Mouse (Mus musculus): ENCODE results near the gene Idh3b. TPM values are rescaled to one million over a fixed set of nuclear protein-coding genes. Genes with fewer than 3 reads are reported as not detected.

Idh3b gene
- polyA plus RNA-seq, 1 experiment from 2014 or later, result 165 TPM

GRCm38 (mm10) chr2:130291434-130291833 is 7.1 kb upstream of the Idh3b start:
- Histone ChIP-seq H3K27me3 (peaks cover 7% of the 10 kb centered on the region; the same call in 1 of the 2 replicates), H3K4me1 (replicated peaks) (peaks cover 35% of the 10 kb centered on the region), H3K4me3 (replicated peaks) (no peak overlapping the region), H3K36me3 (no peaks in the 10 kb centered on the region), H3K4me2 (replicated peaks) (peak overlapping the region; percentile 26; the same call in 1 of the 2 replicates), H3K27ac (no peak overlapping the region), H3K9me3 (no peaks in the 10 kb centered on the region), H3K9ac (replicated peaks) (no peak overlapping the region)
- ATAC-seq, result peak; percentile 41; the same call in 1 of the 2 replicates
- WGBS, result 24% methylated on average over 8 of the region's 8 CpGs

GRCm38 (mm10) chr2:130289086-130289485 is 4.7 kb upstream of the Idh3b start:
- no peaks in the 10 kb centered on the region for H3K36me3 ChIP-seq
- H3K4me1 ChIP-seq (replicated peaks), result peaks cover 29% of the 10 kb centered on the region
- H3K9me3 ChIP-seq, result no peaks in the 10 kb centered on the region
- H3K27ac ChIP-seq, result no peak overlapping the region
- H3K9ac ChIP-seq (replicated peaks), result no peak overlapping the region
- H3K4me3 ChIP-seq (replicated peaks), result no peak overlapping the region
- peaks cover under 1% of the 10 kb centered on the region; the same call in 1 of the 2 replicates for H3K27me3 ChIP-seq
- H3K4me2 ChIP-seq (replicated peaks), result no peak overlapping the region
- WGBS, result 65% methylated on average over 4 of the region's 4 CpGs
- ATAC-seq, result no peak

- H3K9me3 ChIP-seq, result no peaks in the 10 kb centered on the region
- H3K4me3 ChIP-seq (replicated peaks), result no peak overlapping the region
- H3K27me3 ChIP-seq, result no peaks in the 10 kb centered on the region
- no peak overlapping the region for H3K4me2 ChIP-seq (replicated peaks)
- WGBS, result 84% methylated on average over 4 of the region's 4 CpGs
- no peak overlapping the region for H3K27ac ChIP-seq
- peaks cover 57% of the 10 kb centered on the region for H3K36me3 ChIP-seq
- peaks cover 34% of the 10 kb centered on the region for H3K4me1 ChIP-seq (replicated peaks)
- no peak overlapping the region for H3K9ac ChIP-seq (replicated peaks)
- ATAC-seq, result no peak
Observed at GRCm38 (mm10) chr2:130280818-130281217, 3.5 kb downstream of the Idh3b start.

GRCm38 (mm10) chr2:130280224-130280623 is 4.1 kb downstream of the Idh3b start:
- no peaks in the 10 kb centered on the region for H3K27me3 ChIP-seq
- no peak overlapping the region for H3K4me2 ChIP-seq (replicated peaks)
- H3K27ac ChIP-seq, result no peak overlapping the region
- H3K9ac ChIP-seq (replicated peaks), result no peak overlapping the region
- peaks cover 63% of the 10 kb centered on the region for H3K36me3 ChIP-seq
- no peak for ATAC-seq
- no peaks in the 10 kb centered on the region for H3K9me3 ChIP-seq
- H3K4me3 ChIP-seq (replicated peaks), result no peak overlapping the region
- 71% methylated on average over 7 of the region's 7 CpGs for WGBS
- H3K4me1 ChIP-seq (replicated peaks), result peaks cover 35% of the 10 kb centered on the region

- H3K9ac ChIP-seq (replicated peaks), result no peak overlapping the region
- peaks cover 63% of the 10 kb centered on the region for H3K36me3 ChIP-seq
- no peak overlapping the region for H3K4me3 ChIP-seq (replicated peaks)
- no peaks in the 10 kb centered on the region for H3K9me3 ChIP-seq
- peaks cover 33% of the 10 kb centered on the region for H3K4me1 ChIP-seq (replicated peaks)
- WGBS, result 42% methylated on average over 8 of the region's 8 CpGs
- H3K27me3 ChIP-seq, result no peaks in the 10 kb centered on the region
- no peak overlapping the region for H3K27ac ChIP-seq
- no peak for ATAC-seq
- no peak overlapping the region for H3K4me2 ChIP-seq (replicated peaks)
Observed at GRCm38 (mm10) chr2:130279600-130280091, 4.7 kb downstream of the Idh3b start.

- H3K4me1 ChIP-seq (replicated peaks), result peaks cover 28% of the 10 kb centered on the region
- H3K27me3 ChIP-seq, result no peaks in the 10 kb centered on the region
- H3K9ac ChIP-seq (replicated peaks), result peak overlapping the region; percentile 87; the same call in 1 of the 2 replicates
- no peak for ATAC-seq
- H3K4me2 ChIP-seq (replicated peaks), result peak overlapping the region; percentile 78
- no peak overlapping the region for H3K27ac ChIP-seq
- WGBS, result 38% methylated on average over 6 of the region's 6 CpGs
- peaks cover 51% of the 10 kb centered on the region for H3K36me3 ChIP-seq
- H3K4me3 ChIP-seq (replicated peaks), result peak overlapping the region; percentile 88
- H3K9me3 ChIP-seq, result no peaks in the 10 kb centered on the region
Observed at GRCm38 (mm10) chr2:130275649-130276048, 8.7 kb downstream of the Idh3b start.

- H3K4me2 ChIP-seq (replicated peaks), result peak overlapping the region; percentile 78
- H3K36me3 ChIP-seq, result peaks cover 43% of the 10 kb centered on the region
- no peaks in the 10 kb centered on the region for H3K9me3 ChIP-seq
- WGBS, result 2% methylated on average over 10 of the region's 10 CpGs
- H3K27ac ChIP-seq, result peak overlapping the region; percentile 93
- H3K27me3 ChIP-seq, result no peaks in the 10 kb centered on the region
- ATAC-seq, result no peak
- peak overlapping the region; percentile 87 for H3K9ac ChIP-seq (replicated peaks)
- peaks cover 28% of the 10 kb centered on the region for H3K4me1 ChIP-seq (replicated peaks)
- H3K4me3 ChIP-seq (replicated peaks), result peak overlapping the region; percentile 88
Observed at GRCm38 (mm10) chr2:130274862-130275261, 9.5 kb downstream of the Idh3b start.

- Histone ChIP-seq H3K9me3 (no peaks in the 10 kb centered on the region), H3K4me3 (replicated peaks) (peak within 1 kb of the TSS; percentile 88), H3K4me2 (replicated peaks) (peak within 1 kb of the TSS; percentile 78), H3K27ac (peak within 1 kb of the TSS; percentile 93), H3K27me3 (no peaks in the 10 kb centered on the region), H3K36me3 (peaks cover 37% of the 10 kb centered on the region), H3K9ac (replicated peaks) (peak within 1 kb of the TSS; percentile 87), H3K4me1 (replicated peaks) (peaks cover 28% of the 10 kb centered on the region)
- under 1% methylated on average over 68 of the region's 68 CpGs for WGBS
- peak; percentile 98 for ATAC-seq
Observed at GRCm38 (mm10) chr2:130274149-130274861, 10.0 kb downstream of the Idh3b start, which contains the start of gene Nop56. Gene Nop56, plus strand, starts transcription at chr2:130274430.

GRCm38 (mm10) chr2:130273732-130274131 is 10.6 kb downstream of the Idh3b start:
- peak overlapping the region; percentile 78 for H3K4me2 ChIP-seq (replicated peaks)
- H3K36me3 ChIP-seq, result peaks cover 34% of the 10 kb centered on the region
- H3K4me3 ChIP-seq (replicated peaks), result peak overlapping the region; percentile 88
- no peaks in the 10 kb centered on the region for H3K27me3 ChIP-seq
- peaks cover 28% of the 10 kb centered on the region for H3K4me1 ChIP-seq (replicated peaks)
- no peak for ATAC-seq
- peak overlapping the region; percentile 92 for H3K27ac ChIP-seq
- WGBS, result 2% methylated on average over 14 of the region's 14 CpGs
- H3K9ac ChIP-seq (replicated peaks), result peak overlapping the region; percentile 87
- H3K9me3 ChIP-seq, result no peaks in the 10 kb centered on the region

- Histone ChIP-seq H3K36me3 (no peaks in the 10 kb centered on the region), H3K27ac (no peak overlapping the region), H3K4me2 (replicated peaks) (no peak overlapping the region), H3K9ac (replicated peaks) (no peak overlapping the region), H3K9me3 (no peaks in the 10 kb centered on the region), H3K4me3 (replicated peaks) (no peak overlapping the region), H3K4me1 (replicated peaks) (no peaks in the 10 kb centered on the region; the same call in 1 of the 2 replicates), H3K27me3 (no peaks in the 10 kb centered on the region)
- no peak for ATAC-seq
- 76% methylated on average over 7 of the region's 7 CpGs for WGBS
Observed at GRCm38 (mm10) chr2:130268074-130268473, 16.3 kb downstream of the Idh3b start.

- no peaks in the 10 kb centered on the region for H3K4me1 ChIP-seq (replicated peaks)
- no peaks in the 10 kb centered on the region for H3K27me3 ChIP-seq
- H3K4me3 ChIP-seq (replicated peaks), result no peak overlapping the region
- no peak overlapping the region for H3K27ac ChIP-seq
- no peaks in the 10 kb centered on the region for H3K9me3 ChIP-seq
- 90% methylated on average over 1 of the region's 1 CpGs for WGBS
- ATAC-seq, result no peak
- no peaks in the 10 kb centered on the region for H3K36me3 ChIP-seq
- no peak overlapping the region for H3K9ac ChIP-seq (replicated peaks)
- no peak overlapping the region for H3K4me2 ChIP-seq (replicated peaks)
Observed at GRCm38 (mm10) chr2:130265520-130265919, 18.8 kb downstream of the Idh3b start.

GRCm38 (mm10) chr2:130262398-130262797 is 21.9 kb downstream of the Idh3b start:
- no peak overlapping the region for H3K27ac ChIP-seq
- 93% methylated on average over 2 of the region's 2 CpGs for WGBS
- H3K4me3 ChIP-seq (replicated peaks), result no peak overlapping the region
- H3K9me3 ChIP-seq, result no peaks in the 10 kb centered on the region
- H3K4me2 ChIP-seq (replicated peaks), result no peak overlapping the region
- H3K9ac ChIP-seq (replicated peaks), result no peak overlapping the region
- H3K27me3 ChIP-seq, result no peaks in the 10 kb centered on the region
- ATAC-seq, result no peak
- H3K4me1 ChIP-seq (replicated peaks), result no peaks in the 10 kb centered on the region
- no peaks in the 10 kb centered on the region for H3K36me3 ChIP-seq

All from midbrain, embryonic 13.5 days (tissue).